Mouse (Mus musculus) erythroblast, embryonic 14.5 days (primary cell): ENCODE data around the gene Tbc1d24. TPM values are rescaled to one million over a fixed set of nuclear protein-coding genes. Genes with fewer than 3 reads are reported as not detected.
A peak's percentile ranks its signal among the peaks of the same experiment; 100 is the strongest.

Experiments used
- H3K27me3 ChIP-seq: 2 replicates; pipeline ENCODE4 v1.6.1; 2012; ENCODE audit warnings: inconsistent platforms; ENCODE audit not compliant: control insufficient read depth
- H3K36me3 ChIP-seq: 2 replicates; pipeline ENCODE4 v1.6.1; 2012; ENCODE audit warnings: mild to moderate bottlenecking, inconsistent platforms; ENCODE audit not compliant: control insufficient read depth
- H3K4me1 ChIP-seq: 2 replicates; pipeline ENCODE4 v1.6.1; 2012; ENCODE audit warnings: inconsistent platforms; ENCODE audit not compliant: control insufficient read depth
- H3K4me3 ChIP-seq: replicated peaks from 2 replicates; pipeline ENCODE3; 2012; ENCODE audit warnings: moderate library complexity, mild to moderate bottlenecking, inconsistent platforms
- H3K9me3 ChIP-seq: 2 replicates; pipeline ENCODE4 v1.6.1; 2012; ENCODE audit warnings: low read length, inconsistent platforms, mixed read lengths; ENCODE audit not compliant: control insufficient read depth
- GATA1 ChIP-seq: IDR thresholded peaks from 2 replicates; pipeline ENCODE4 v1.6.1; 2012; ENCODE audit warnings: low read length, inconsistent platforms, mixed read lengths
- TAL1 ChIP-seq: IDR thresholded peaks from 3 replicates; pipeline ENCODE4 v1.6.1; 2012; ENCODE audit warnings: low read length, inconsistent platforms, mixed read lengths
- polyA plus RNA-seq: library from polyadenylated mRNA; stranded (reverse); fragments of >175 nt; gene quantifications from 2 replicates; pipeline ENCODE4 v1.2.3, GENCODE M21; 2012

The Tbc1d24 gene
- polyA plus RNA-seq, 1 experiment, result 0.61 TPM

DNA sequence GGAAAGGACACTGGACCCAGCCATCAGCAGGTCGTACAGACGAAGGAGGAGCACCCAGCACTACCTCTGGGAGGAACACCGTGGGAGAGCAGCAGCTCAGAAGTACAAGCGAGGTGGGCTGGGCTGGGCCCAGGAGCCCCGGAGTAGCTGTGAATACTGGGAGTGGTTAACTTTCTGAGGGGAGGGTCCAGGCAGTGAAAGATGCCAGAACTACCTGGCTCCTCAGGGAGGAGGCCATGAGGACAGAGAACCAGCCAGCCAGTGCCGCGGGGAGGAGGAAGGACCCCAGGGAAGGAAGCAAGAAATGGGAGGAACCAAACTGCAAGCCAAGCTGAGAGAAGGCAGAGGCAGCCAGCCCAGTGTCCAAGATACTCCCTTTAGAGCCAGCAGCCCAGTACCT lies 22.6 kb upstream of the Tbc1d24 start:
- peak overlapping the region; percentile 14 for H3K4me3 ChIP-seq
- peaks cover 71% of the 10 kb centered on the region for H3K4me1 ChIP-seq
- no peaks in the 10 kb centered on the region; the same call in 1 of the 2 replicates for H3K27me3 ChIP-seq
- H3K9me3 ChIP-seq, result peaks cover 6% of the 10 kb centered on the region; the same call in 1 of the 2 replicates
- TF ChIP-seq TAL1, result no peak
- no peak for TF ChIP-seq GATA1
- peaks cover 97% of the 10 kb centered on the region for H3K36me3 ChIP-seq

DNA sequence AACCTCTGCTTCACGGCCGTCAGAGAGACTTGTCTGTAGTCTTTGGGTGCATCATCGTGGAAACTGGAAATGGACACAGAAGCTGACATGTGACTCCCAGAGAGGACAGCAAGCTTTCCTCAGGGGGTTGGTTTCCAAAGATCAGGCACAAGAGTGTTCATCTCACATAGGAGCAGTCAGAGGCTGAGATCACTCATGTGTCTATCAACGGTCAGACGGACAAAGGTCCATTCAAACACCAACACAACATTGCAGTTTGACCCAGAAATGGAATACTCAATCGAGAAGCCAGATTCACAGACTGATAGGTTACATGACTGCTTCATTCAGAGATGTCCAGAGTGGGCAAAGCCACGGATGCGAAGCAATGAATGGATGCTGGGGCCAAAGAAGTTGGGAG lies 21.4 kb upstream of the Tbc1d24 start:
- TF ChIP-seq TAL1 (no peak), GATA1 (no peak)
- Histone ChIP-seq H3K36me3 (peaks cover 97% of the 10 kb centered on the region), H3K4me3 (peak overlapping the region; percentile 47), H3K9me3 (peaks cover 6% of the 10 kb centered on the region; the same call in 1 of the 2 replicates), H3K4me1 (peaks cover 78% of the 10 kb centered on the region), H3K27me3 (no peaks in the 10 kb centered on the region; the same call in 1 of the 2 replicates)

DNA sequence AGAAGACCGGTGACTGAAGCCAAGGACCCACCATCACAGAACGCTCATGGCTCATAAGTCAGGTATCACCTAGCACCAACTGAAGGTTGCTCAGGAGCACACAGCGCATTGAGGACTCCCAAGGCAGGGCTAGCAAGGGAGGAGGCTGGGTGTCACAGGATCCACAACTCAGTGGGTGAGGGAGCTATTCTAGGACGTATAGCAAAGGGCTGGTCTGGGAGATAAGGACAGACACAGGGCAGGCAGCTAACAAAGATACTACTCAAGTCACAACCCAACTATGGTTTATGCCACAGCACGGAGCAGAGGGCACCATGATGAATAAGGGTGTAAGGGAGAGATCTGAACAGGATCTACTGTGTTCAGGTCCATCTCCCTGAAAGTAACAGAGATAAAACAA lies 20.5 kb upstream of the Tbc1d24 start:
- peaks cover 97% of the 10 kb centered on the region for H3K36me3 ChIP-seq
- peak overlapping the region; percentile 47 for H3K4me3 ChIP-seq
- peaks cover 6% of the 10 kb centered on the region; the same call in 1 of the 2 replicates for H3K9me3 ChIP-seq
- H3K4me1 ChIP-seq, result peaks cover 82% of the 10 kb centered on the region
- H3K27me3 ChIP-seq, result no peaks in the 10 kb centered on the region; the same call in 1 of the 2 replicates
- TF ChIP-seq GATA1 (peak; percentile 82), TAL1 (peak; percentile 85)

DNA sequence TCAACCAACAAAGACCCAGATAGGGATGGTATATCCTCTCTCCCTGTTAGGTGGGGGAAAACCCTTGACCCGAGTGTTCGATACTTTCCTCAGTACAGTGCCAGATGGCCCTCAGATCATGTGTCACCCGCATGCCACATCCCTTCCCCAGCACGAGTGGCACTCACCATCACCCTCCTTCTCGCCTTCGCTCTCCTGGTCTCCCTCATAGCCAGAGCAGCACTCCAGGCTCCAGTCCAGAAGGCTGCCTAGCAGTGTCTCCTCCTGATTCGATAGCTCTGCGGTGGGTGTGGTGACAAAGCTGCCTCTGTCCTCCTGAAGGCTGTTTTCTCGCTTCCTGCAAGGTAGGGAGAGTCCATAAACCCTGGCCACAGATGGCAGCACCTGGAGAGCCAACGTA lies 19.4 kb upstream of the Tbc1d24 start:
- peaks cover 6% of the 10 kb centered on the region; the same call in 1 of the 2 replicates for H3K9me3 ChIP-seq
- H3K36me3 ChIP-seq, result peaks cover 90% of the 10 kb centered on the region
- H3K27me3 ChIP-seq, result no peaks in the 10 kb centered on the region; the same call in 1 of the 2 replicates
- TF ChIP-seq TAL1 (no peak), GATA1 (no peak)
- peaks cover 87% of the 10 kb centered on the region for H3K4me1 ChIP-seq
- H3K4me3 ChIP-seq, result peak overlapping the region; percentile 47

DNA sequence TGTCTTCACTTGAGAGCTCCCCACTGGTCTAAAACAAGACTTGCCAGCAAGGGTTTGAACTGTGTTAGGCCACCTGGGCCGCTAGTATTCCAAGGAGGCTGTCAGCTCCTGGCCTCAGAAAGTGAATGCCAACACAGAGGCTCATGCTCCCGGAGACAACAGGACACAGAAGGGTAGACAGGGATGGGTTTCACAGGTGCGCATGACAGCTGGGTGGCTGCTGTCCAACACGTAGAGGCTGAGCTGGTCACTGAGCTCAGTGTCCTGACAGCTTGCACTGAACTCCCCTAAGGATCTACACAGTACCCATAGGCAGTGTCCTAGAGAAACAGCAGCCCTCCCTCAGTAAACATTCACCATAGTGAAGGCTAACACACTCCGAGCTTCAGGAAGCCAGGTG lies 18.2 kb upstream of the Tbc1d24 start:
- Histone ChIP-seq H3K9me3 (peaks cover 6% of the 10 kb centered on the region; the same call in 1 of the 2 replicates), H3K4me3 (no peak overlapping the region), H3K36me3 (peaks cover 90% of the 10 kb centered on the region), H3K27me3 (no peaks in the 10 kb centered on the region; the same call in 1 of the 2 replicates), H3K4me1 (peaks cover 94% of the 10 kb centered on the region)
- no peak for TF ChIP-seq GATA1
- no peak for TF ChIP-seq TAL1

DNA sequence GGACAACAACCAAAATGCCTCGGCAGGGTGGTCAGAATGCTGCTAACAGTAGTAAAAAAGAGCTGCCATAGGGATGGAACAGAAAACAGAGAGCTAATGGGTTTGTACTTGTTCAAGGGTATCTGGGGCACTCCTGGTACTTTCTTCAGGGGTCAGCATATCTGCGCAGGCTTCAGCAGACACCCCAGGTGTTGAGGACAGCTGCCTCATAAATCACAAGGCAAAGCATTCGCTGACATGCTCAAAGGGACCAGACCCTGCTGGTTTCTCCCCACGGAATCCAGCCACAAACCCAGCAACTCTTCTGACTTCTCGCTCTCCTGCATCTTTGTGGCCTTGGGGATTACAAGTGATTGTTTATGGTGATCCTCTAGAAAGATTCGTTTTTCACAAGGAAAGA lies 17.3 kb upstream of the Tbc1d24 start:
- Histone ChIP-seq H3K4me1 (peaks cover 94% of the 10 kb centered on the region), H3K36me3 (peaks cover 90% of the 10 kb centered on the region), H3K4me3 (no peak overlapping the region), H3K9me3 (peaks cover 6% of the 10 kb centered on the region; the same call in 1 of the 2 replicates), H3K27me3 (no peaks in the 10 kb centered on the region; the same call in 1 of the 2 replicates)
- TF ChIP-seq TAL1 (no peak), GATA1 (no peak)

DNA sequence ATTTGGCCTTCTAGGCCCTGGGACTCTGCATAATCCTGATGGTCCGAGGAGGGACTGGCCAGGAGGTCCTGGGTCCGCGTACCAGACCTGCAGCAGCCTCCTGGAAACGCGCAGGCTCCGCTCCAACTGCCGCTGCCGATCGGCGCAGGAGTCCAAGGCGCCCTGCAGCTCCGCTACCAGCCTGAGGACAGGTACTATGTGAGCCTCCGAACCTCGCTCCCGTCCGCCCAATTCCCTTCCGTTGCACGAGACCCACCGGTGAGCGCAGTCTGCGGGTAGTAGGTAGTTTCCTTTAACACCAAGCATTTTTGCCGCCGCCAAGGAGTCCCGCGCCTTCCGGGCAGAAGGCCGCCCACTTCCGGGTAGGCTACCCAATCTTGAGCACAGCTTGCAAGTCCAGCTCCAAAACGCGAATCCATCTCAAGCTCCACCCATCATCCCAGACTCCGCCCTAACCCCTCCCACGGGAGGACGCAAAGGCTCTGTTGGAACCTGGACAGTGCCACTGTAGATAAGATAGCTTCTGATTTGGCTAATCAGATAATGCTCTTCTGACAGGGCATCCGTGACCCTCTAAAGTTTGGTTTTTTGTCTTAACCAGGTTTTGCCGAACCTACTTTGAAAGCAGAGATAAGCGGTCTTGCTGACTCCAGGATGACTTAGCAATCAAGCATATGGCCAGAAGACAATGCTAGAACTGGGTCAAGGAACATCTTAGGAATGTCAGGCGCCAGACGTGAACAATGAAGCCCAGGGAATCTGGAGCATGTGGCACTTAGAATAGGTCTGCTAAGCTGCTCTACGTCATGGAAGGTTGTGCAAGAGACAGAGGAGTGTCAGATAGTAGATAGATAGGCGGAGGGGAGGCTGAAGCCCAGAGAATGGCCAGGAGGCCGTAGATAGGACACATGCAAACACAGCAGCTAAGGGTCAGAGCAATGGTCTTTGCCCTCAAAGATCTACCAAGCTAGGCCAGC lies 15.4 kb upstream of the Tbc1d24 start, which contains the start of gene Tedc2:
TSS of gene Tedc2 (minus strand) at position 417 of the 977 bp plus-strand sequence.
- Histone ChIP-seq H3K36me3 (peaks cover 91% of the 10 kb centered on the region), H3K4me1 (peaks cover 92% of the 10 kb centered on the region)
- TF ChIP-seq TAL1, result no peak
- peak; percentile 94 for TF ChIP-seq GATA1

DNA sequence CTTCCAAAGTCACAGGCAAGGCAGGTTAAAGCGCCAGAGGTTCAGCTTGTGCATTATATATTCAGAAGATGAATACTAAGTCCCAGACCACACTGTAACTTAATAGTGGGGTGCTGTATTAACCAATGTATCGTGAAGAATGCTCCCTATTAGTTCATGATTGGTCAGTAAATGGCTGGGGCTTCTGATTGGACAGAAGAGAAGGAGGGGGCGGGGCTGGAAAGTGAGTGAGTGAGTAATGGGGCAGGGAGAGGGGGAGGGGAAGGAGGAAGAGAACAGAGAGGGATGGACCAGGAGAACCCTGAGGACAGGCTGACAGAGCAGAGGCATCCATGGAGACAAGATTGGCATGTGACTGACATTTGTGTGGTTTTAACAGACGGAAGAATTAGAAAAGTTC lies 11.5 kb upstream of the Tbc1d24 start:
- peaks cover 68% of the 10 kb centered on the region for H3K36me3 ChIP-seq
- peaks cover 8% of the 10 kb centered on the region for H3K27me3 ChIP-seq

More for the DNA sequence above, 15.4 kb upstream of the Tbc1d24 start, which contains the start of gene Tedc2:
- Histone ChIP-seq H3K4me3 (peak within 1 kb of the TSS; percentile 74), H3K9me3 (peaks cover 6% of the 10 kb centered on the region; the same call in 1 of the 2 replicates), H3K27me3 (no peaks in the 10 kb centered on the region; the same call in 1 of the 2 replicates)

DNA sequence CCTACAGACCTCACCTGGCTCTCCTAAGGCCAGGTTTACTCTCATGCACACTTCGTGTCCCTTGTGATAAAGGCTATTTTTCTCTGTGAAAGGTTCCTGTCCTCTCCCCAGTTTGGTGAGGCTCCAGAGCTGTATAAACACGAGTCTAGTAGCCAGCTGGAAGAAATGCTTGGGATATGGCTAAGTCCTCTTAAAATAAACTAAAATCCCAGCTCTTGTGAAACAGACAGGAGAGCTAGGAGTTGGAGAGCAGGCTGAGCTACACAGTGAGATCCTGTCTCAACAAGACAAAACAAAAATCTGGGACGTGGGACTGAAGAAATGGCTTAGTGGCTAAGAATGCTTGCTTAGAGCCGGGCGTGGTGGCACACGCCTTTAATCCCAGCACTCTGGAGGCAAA lies 7.8 kb upstream of the Tbc1d24 start:
- Histone ChIP-seq H3K36me3 (peaks cover 48% of the 10 kb centered on the region), H3K4me1 (peaks cover 78% of the 10 kb centered on the region), H3K4me3 (no peak overlapping the region), H3K27me3 (peaks cover 13% of the 10 kb centered on the region), H3K9me3 (no peaks in the 10 kb centered on the region)
- TF ChIP-seq GATA1, result no peak
- no peak for TF ChIP-seq TAL1

More for the DNA sequence above, 11.5 kb upstream of the Tbc1d24 start:
- no peak overlapping the region for H3K4me3 ChIP-seq
- peaks cover 74% of the 10 kb centered on the region for H3K4me1 ChIP-seq
- no peaks in the 10 kb centered on the region for H3K9me3 ChIP-seq
- TF ChIP-seq GATA1 (no peak), TAL1 (no peak)
